Mouse (Mus musculus) NIH3T3 (cell line): ENCODE results near the gene Rptor.

Experiments used
- DNase-seq: peaks from one replicate; pipeline ENCODE4 v3.0.0-alpha.2; 2012; ENCODE audit warnings: low read depth

Gene Rptor

DNA sequence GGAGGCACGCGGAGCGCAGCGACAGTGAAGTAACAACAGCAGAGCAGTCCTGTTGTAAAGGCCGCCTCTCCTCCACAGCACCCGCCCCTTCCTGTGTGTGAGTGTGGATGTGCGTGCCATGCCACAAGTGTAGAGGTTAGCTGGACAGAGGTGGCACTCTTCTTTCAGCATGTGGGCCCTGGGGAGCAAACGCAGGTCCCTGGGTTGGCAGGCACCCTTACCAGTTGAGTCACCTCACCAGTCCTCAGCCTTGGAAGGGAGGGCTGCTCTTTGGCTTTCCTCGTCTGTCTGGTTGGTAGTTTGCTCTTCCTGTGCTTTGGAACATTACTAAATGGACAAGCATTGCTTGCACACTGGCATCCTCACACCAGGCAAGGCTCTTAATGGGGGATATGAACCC lies 50.6 kb downstream of the Rptor start:
- no peak for DNase-seq

- no peak for DNase-seq
Measured at GRCm38 (mm10) chr11:119657534-119657933, 54.8 kb downstream of the Rptor start.

- DNase-seq: no peak
Measured at GRCm38 (mm10) chr11:119659296-119659695, 56.6 kb downstream of the Rptor start.

DNA sequence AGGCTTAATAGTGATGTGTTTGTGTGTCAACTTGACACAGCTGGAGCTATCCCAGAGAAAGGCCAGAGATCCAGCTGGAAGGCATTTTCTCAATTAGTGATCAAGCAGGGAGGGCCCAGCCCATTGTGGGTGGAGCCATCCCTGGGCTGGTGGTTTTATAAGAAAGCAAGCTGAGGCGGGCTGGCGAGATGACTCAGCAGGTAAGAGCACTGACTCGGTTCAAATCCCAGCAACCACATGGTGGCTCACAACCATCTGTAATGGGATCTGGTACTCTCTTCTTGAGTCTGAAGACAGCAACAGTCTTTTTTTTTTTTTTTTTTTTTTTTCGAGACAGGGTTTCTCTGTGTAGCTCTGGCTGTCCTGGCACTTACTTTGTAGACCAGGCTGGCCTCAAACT lies 58.8 kb downstream of the Rptor start:
- DNase-seq: peak; percentile 97

DNA sequence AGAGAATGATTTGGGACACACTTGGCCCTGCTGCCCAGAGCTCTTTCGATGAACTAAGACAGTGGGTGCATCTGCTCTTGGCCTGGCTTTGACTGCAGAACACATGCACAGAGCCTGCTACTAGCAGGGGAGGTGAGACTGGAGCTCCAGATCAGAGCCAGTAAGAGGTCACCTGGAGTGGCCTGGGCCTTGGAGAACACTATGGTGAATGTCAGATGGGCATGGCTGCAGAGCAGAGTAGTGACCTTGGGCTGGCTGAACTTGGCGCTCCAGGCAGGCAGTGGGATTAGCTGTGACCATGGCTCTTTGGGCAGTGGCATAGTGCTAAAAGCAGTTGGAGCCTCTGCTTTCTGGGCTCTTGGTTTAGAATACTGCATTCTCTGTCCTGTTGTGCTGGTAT lies 61.2 kb downstream of the Rptor start:
- no peak for DNase-seq

DNA sequence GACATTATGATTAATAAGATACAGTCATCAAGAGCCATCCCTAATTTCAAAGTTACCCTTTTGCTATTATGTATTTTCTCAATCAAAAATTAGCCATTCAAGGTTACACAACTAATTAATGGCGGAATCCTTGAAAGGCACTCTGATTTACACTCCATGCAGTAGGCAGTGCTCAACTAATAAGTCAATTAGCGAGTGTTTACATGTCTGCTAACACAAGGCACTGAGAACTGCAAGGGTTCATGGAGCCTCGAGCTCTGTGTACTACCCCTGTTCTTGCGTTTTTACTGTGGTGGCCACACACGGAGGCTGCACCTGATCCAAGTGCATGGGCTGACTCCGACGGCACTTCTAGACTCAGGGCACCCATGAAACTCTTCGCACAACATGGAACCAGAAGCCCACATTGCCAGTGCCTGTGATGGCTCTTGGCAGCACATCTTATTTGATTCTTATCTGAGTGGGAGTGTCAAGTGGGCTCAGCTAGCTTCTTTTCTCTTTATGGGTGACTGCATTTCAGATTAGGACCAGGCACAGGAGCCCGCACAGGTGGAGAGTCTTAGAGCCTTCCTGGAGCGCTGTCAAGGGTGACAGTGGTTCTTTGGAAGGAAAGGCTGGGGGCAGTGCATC lies 62.1 kb downstream of the Rptor start:
- DNase-seq: no peak

GRCm38 (mm10) chr11:119665308-119665702 lies 62.6 kb downstream of the Rptor start:
- DNase-seq: no peak

DNA sequence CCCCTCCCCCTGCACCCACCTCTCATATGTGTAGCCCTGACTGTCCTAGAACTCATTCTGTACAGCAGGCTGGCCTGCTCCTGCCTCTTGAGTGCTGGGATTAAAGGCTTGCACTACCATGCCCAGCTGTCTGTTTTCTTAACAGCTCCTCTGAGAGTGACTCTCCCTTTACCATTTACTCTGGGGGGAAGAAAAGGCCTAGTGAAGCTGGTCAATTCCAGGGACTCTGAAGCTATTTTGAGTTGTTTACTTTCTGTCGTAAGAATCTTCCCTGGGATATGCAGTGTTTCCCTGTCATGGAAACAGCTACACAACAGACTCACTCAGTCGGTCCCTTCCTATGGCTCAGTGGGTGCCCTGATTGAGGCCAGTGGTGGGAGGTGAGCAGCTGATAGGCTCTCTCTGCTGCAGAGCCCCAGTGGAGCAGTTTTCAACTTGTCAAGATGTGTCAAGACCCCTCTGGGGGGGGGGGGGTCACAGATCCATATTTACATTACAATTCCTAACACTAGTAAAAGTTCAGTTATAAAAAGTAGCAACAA lies 63.9 kb downstream of the Rptor start:
- DNase-seq: peak; percentile 55

- DNase-seq: no peak
Measured at GRCm38 (mm10) chr11:119670690-119671666, 68.3 kb downstream of the Rptor start.

DNA sequence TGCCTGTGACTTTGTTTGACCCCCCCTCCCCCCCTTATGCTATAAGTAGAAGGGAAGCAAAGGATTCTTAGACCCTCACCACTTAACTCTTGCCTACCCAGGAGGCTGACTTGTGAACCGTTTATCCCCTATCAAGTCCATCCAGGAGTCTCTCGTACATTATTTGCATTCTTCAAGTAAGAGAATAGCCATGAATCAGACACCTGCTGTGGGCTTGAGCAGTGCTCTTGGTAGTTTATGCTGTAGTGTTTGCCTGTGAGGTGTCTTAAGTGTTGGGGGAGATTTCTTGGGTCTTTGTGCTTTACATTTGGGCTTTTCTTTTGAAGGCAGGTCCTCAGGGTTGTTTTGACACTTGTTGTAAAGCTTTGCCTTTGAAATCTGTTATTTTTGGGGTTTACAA lies 69.3 kb downstream of the Rptor start:
- no peak for DNase-seq

DNA sequence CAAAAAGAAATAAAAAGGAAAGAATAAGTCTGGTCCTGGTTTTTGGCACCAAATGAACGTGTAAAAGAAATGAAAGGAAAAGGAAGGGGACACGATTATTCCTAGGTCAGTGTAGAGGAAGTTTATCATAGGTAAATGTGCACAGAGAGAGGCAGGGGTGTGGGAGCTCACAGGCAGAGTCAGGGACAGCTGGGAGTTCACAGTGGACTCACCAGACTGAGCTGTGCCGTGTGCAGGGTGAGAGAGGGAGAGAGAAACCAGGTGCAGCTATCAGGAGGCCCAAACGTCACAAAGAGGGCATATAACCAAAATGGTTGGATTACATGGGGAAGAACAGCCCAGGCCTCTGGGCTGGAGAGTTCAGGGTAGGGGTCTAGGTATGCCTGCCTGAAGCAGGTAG lies 70.1 kb downstream of the Rptor start:
- DNase-seq: no peak

GRCm38 (mm10) chr11:119674835-119675234 lies 72.1 kb downstream of the Rptor start:
- no peak for DNase-seq

DNA sequence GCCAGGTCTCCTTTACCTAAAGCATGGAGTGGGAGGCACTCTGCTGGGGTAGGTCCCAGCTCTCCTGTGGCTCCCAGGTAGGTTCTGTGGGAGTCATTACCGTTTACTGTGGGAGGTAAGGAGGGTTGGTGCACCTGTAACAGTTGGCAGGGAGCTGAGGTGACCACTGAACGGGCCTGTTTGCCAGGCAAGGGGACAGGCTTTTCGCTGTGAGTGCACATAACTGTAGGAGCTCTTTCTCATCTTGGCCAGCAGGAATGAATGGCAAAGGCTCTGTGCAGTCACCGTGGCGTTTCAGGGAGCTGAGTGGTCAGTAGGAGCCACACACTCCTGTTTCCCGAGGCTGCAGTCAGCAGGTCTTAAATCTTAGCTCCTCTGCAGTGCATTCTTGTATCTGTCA lies 72.8 kb downstream of the Rptor start:
- no peak for DNase-seq

GRCm38 (mm10) chr11:119676751-119677411 lies 74.2 kb downstream of the Rptor start:
- DNase-seq: peak; percentile 66

DNA sequence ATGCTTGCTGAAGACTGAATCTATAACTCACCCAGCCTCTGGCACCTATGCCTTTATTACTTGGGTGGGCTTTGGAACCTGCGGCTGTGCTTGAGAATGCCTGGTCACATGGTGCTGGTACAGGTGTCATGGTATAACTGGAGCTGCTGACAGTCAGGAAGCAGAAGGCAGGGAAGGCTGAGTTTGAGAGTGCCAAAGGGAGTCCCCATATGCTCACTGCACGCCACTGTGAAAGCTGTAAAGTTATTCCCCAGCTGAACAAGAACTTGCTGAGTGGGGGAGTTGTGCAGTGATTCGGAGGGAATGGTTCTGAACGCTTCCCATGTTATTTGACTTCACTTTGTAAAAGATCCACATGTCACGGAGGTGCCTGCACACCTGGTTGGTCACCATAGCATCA lies 75.7 kb downstream of the Rptor start:
- no peak for DNase-seq

GRCm38 (mm10) chr11:119680735-119681134 lies 78.0 kb downstream of the Rptor start:
- no peak for DNase-seq

GRCm38 (mm10) chr11:119682285-119682684 lies 79.6 kb downstream of the Rptor start:
- DNase-seq: no peak

DNA sequence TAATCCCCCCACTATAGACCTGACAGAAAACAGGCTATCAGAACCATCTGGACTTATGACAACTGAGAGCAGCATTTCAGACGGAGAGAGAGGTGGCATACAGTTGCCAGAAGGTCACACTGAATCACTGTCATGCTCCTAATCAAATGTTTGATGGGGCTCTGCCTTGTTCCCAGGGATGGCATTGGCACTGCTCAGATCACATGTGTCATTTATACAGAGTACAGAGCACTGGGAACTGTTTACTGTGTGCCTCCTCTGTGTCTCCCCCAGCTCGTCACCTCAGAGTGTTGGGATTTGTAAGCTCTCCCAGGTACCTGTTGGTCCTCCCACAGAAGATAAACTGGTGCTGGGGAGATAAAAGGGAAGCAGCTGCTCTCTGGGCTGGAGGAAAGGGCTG lies 81.1 kb downstream of the Rptor start:
- DNase-seq: no peak

DNA sequence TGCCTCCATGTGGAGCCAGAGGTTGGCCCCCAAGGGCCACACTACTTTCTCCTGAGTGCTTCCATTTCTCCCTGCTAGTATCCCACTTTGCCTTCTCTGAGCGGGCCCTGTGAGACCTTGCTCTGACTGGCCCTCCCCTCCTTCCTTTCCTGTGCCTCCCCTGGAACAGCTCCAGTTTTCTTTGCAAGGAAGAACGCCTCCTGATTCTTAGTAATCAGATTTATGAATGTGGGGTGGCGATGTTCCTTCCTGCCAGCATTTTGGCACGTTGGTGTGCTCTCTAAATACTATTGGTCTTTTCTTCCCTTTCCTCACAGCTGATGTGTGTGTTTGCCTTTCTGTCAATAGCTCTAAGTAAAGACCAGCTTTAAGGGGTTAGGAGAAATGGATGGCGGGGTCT lies 82.8 kb downstream of the Rptor start:
- peak; percentile 92 for DNase-seq

GRCm38 (mm10) chr11:119685910-119686659 lies 83.4 kb downstream of the Rptor start:
- DNase-seq: peak; percentile 48

DNA sequence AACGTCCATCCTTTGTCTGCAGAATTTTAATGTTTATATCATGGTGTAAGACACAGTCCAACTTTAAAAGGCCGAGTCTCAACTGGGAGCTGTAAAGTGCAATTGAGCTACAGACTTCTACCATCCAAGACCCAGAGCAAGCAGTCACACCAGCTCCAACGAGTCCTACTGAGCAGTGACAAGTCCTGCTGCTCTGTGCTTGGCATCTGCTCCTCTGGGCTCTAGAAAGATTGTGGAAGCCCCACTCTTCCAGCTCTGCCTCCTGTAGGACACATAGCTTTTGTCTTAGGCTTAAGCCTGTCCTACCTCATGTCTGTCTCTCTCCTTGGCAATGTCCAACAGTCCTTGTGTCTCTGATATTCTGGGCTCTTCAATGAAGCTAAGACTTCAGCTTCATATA lies 84.6 kb downstream of the Rptor start:
- no peak for DNase-seq

GRCm38 (mm10) chr11:119687966-119688365 lies 85.3 kb downstream of the Rptor start:
- no peak for DNase-seq
